Mouse (Mus musculus): Measurements from ENCODE around the gene Pusl1.

Gene Pusl1

DNA sequence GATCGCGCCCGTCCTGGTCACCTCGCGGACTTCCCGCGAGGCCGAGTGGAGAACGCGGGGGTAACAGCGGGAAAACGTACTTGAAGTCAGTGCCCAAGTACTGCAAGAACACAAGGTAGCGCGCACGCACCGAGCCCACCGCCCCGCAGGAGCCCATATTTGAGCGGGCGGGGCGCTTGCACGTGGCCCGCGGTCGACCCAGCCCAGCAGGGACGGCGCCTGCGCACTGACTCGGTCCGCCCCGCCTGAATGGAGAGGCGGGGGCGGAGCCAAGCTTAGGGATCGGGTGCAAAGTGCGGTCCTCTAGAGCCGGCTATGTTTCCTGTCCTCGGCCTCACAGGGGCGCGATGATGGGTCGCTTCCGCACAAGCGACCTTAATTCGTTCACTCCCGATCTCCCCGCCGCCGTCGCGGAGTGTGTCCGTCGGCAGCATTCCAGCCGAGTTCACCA, at the start of gene Pusl1, which contains the start of gene Acap3:
TSS of gene Pusl1 (minus strand) at position 231 of the 451 bp plus-strand sequence.
TSS of gene Acap3 (plus strand) at position 272 of the 451 bp plus-strand sequence.
- DNase-seq (ENCODE audit: low read depth in 1 of 2, low spot score in 2 of 2), result peak; percentile 79 to 91

DNA sequence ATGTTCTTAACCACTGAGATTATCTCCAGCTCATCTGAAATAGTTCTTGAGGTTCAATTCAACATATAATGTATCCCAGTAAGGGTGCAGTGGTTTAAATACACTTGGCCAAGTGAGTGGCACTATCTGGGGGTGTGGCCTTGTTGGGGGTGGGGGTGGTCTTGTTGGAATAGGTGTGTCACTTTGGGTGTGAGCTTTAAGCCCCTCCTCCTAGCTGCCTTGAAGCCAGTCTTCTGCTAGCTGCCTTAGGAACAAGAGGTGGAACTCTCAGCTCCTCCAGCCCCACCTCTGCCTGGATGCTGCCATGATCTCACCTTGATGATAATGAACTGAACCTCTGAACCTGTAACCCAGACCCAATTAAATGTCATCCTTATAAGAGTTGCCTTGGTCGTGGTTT, 40.5 kb upstream of the Pusl1 start:
- DNase-seq (ENCODE audit: low read depth in 1 of 2, low spot score in 2 of 2), result no peak

- DNase-seq (ENCODE audit: low read depth in 1 of 2, low spot score in 2 of 2), result peak in 1 of 2 experiments; percentile 0
Observed at GRCm38 (mm10) chr4:155908751-155909150, 17.2 kb upstream of the Pusl1 start.

GRCm38 (mm10) chr4:155908281-155908680, 16.7 kb upstream of the Pusl1 start:
- no peak for DNase-seq (ENCODE audit: low read depth in 1 of 2, low spot score in 2 of 2)

DNA sequence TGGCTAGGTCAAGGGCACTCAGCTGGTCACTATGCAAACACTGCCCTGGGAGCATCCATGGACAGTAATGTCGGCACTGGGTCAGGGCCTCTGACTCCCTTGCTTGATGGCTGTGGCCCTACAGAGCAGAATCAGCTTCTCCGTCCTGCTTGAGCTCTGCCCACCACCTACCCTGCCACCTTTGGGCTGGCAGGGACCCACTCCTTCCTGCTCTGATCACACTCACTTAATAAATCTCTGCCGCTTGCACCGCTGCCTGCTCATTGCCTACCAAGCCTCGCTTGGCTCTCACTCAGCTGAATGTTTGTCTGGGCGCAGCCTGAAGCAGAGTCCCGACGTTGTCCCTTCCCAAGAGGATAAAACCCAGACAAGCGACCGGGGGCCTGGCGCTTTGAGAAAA, 15.4 kb upstream of the Pusl1 start:
- no peak for DNase-seq (ENCODE audit: low read depth in 1 of 2, low spot score in 2 of 2)

GRCm38 (mm10) chr4:155906125-155906524, 14.5 kb upstream of the Pusl1 start:
- no peak for DNase-seq (ENCODE audit: low read depth in 1 of 2, low spot score in 2 of 2)

GRCm38 (mm10) chr4:155905634-155906033, 14.1 kb upstream of the Pusl1 start:
- no peak for DNase-seq (ENCODE audit: low read depth in 1 of 2, low spot score in 2 of 2)

DNA sequence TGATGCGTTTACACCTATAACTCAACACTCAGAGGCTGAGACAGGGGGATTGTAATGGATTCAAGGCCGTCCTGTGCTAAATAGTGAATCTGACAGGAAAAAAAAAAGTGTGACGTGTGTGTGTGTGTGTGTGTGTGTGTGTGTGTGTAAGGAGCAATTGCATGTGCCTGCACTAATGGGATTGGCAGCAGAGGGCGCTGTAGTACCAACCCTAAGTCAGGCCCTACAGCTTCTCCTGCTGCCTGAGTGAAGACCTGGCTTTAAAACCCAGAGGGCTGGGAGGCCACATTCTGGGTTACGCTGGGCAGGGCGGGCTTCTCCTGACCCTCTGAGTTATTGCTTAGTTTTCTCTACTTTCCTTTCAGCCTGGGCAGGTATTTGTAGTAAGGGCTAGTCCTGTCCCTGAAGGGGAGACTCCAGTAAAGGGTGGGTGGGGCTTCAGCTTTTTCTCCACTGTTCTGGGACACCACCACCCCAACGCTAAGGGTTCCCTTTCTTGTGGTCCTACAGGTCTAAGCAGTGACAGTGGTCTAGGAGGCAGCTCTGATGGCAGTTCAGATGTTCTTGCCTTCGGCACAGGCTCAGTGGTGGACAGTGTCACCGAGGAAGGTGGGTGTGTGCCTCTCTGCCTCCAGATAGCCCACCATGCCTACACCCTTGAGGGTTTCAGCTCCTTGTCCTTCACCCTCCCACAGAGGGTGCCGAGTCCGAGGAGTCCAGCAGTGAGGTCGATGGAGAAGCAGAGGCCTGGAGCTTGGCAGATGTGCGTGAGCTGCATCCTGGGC, 12.9 kb upstream of the Pusl1 start:
- DNase-seq (ENCODE audit: low read depth in 1 of 2, low spot score in 2 of 2), result no peak

GRCm38 (mm10) chr4:155903246-155903645, 11.7 kb upstream of the Pusl1 start:
- DNase-seq (ENCODE audit: low read depth in 1 of 2, low spot score in 2 of 2), result no peak

- DNase-seq (ENCODE audit: low read depth in 1 of 2, low spot score in 2 of 2), result no peak
Observed at GRCm38 (mm10) chr4:155901205-155901604, 9.6 kb upstream of the Pusl1 start.

DNA sequence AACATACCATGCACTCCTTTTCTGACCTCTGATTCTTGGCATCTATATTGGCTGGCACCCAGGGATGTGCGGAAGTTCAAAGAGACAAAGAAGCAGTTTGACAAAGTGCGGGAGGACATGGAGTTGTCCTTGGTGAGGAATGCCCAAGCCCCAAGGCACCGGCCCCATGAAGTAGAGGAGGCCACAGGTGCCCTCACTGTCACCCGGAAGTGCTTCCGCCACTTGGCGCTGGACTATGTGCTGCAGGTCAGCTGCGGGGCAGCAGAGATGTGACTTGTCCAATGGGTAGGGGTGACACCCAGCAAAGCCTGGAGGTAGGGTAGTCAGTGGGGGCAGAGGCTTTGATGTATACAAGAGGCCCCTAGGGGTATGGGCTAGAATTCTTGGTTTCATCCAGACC, 7.8 kb upstream of the Pusl1 start:
- no peak for DNase-seq (ENCODE audit: low read depth in 1 of 2, low spot score in 2 of 2)

DNA sequence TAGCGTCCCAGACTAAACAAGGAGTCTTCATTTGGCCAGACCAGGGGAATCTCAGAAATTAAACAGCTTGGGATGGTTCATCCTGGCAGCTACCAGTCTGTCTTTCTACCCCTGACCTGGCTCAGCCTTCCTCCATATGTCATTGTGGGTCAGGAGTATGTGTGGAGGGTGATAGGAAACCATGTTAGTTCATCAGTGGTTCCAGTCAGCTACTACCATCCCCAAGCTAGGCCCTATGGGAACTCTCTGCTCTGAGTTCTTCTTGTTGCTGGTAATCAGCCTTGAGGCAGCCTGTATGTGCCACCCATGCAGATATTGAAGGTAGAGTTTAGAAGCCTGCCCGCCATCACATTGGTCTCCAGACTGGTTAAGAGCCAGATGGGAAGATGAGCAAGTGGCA, 6.7 kb upstream of the Pusl1 start:
- no peak for DNase-seq (ENCODE audit: low read depth in 1 of 2, low spot score in 2 of 2)

GRCm38 (mm10) chr4:155896461-155896860, 4.9 kb upstream of the Pusl1 start:
- DNase-seq (ENCODE audit: low read depth in 1 of 2, low spot score in 2 of 2), result no peak

- no peak for DNase-seq (ENCODE audit: low read depth in 1 of 2, low spot score in 2 of 2)
Observed at GRCm38 (mm10) chr4:155895826-155896225, 4.2 kb upstream of the Pusl1 start.

DNA sequence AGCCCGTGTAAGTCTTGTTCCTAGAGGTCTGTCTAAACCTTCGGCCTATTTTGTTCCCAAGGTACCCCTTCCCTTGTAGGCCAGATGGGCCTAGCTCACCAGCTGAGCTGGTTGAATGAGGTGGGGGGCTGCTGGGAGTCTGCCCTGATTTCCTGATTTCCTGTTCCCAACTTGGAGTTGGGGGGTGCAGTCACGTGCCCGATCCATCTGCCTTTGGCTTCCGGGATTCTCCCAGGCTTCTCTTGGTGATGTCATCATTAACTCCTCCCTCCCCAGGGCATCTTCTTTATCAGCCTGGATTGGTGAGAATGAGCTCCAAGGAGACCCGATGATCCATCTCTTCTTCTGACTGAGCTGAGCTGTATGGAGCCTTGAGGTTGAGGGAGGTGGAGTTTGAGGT, 3.6 kb upstream of the Pusl1 start:
- DNase-seq (ENCODE audit: low read depth in 1 of 2, low spot score in 2 of 2), result no peak

- peak in 1 of 2 experiments; percentile 25 for DNase-seq (ENCODE audit: low read depth in 1 of 2, low spot score in 2 of 2)
Observed at GRCm38 (mm10) chr4:155894311-155894881, 2.8 kb upstream of the Pusl1 start.

DNA sequence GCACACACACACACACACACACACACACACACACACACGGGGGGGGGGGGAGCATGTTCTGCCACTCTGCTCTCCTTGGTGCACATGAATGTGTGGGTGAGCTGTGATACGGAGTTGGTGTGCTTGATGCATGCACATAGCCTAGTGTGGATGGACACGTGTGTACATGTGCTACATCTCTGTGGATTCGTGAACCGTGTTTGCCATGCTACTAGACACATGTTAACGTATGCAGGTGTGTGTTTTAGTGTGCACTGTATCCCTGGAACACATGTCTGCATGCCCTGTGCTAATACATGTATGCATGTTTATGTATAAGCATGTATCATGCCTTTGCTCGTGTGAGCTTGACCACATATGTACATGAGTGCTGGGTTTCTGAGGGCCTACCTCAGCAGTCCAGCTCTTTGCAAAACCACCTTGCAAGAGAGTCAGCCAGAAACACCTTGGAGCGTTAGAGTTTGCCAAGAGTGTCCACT, 1.7 kb upstream of the Pusl1 start:
- no peak for DNase-seq (ENCODE audit: low read depth in 1 of 2, low spot score in 2 of 2)

GRCm38 (mm10) chr4:155892438-155893211, 1.0 kb upstream of the Pusl1 start:
- no peak for DNase-seq (ENCODE audit: low read depth in 1 of 2, low spot score in 2 of 2)

DNA sequence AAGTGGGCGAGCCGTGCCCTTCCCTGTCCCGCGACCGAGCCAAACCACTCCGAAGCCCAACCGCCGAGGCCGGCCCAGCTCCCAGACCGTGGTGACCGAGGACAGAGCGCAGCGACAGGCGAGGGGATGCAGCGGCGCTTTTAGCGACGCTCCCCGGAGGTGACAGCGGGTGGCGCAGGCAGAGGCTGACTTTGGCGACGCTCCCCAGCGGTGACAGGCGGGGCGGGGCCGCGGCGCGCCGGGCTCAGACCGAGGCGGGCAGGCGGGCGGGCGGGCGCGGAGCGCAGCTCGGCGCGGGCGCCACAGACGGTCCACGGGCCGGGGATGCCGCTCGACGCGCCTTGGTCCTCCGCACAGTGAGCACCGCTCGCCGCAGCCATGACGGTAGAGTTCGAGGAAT, 436 bp upstream of the Pusl1 start:
- peak; percentile 40 to 58 for DNase-seq (ENCODE audit: low read depth in 1 of 2, low spot score in 2 of 2)

DNA sequence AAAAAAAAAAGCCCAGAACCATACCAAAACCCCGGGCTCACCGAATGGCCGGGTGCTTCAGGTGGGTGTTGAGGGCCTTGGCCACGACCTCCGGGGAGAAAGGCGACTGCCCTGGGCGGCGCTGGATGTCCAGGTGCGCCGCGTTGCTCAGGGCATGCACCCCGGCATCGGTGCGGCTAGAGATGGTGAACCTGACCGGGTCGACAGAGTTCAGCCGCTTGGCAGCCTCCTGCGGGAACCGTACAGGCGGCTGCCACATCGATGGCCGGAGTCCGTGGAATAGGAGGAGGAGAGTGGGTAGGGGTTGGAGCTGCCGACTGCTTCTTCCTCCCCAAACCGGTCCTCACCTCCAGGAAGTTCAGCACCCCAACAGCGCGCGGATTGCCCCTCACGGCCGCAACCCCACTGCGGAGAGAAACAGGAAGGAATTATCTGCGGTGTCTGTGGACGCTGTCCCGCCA, 540 bp downstream of the Pusl1 start:
- no peak for DNase-seq (ENCODE audit: low read depth in 1 of 2, low spot score in 2 of 2)

- no peak for DNase-seq (ENCODE audit: low read depth in 1 of 2, low spot score in 2 of 2)
Observed at GRCm38 (mm10) chr4:155889316-155889715, 2.3 kb downstream of the Pusl1 start.

DNA sequence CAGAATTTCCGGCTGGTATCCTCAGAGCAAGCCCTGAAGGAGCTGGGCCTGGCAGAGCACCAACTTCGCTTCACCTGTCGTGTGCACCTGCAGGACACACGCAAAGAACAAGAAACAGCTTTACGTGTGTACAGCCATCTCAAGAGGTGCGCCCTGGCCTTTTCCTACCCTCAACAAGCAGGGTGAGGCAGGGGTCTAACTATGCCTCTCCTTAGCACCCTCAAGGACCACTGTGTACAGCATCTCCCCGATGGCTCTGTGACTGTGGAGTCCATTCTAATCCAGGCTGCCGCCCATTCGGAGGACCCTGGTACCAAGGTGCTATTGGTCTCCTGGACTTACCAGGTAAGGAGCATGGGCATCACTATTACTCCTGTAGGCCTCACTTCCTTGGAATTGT, 3.4 kb downstream of the Pusl1 start:
- DNase-seq (ENCODE audit: low read depth in 1 of 2, low spot score in 2 of 2), result no peak
